Comparison of ENCODE assay signal across 8 mouse cellular contexts in genomic region chr17:24644875-24645721, GRCm38 (mm10). TPM values are rescaled to one million over a fixed set of nuclear protein-coding genes. Genes with fewer than 3 reads are reported as not detected.
DNase-seq lines count a peak whose midpoint lies in the region; ATAC-seq and TF ChIP-seq lines count a peak whose summit lies in the region.

No protein-coding gene starts in this region.

- H3K9me3 ChIP-seq in limb, embryonic 15.5 days, result no peaks in the 10 kb centered on the region
- no peaks in the 10 kb centered on the region for H3K9me3 ChIP-seq in neural tube, embryonic 15.5 days (replicated peaks)

- H3K27me3 ChIP-seq in C2C12 (ENCODE audit: control insufficient read depth, insufficient read depth, insufficient read length), result no peaks in the 10 kb centered on the region
- H3K27me3 ChIP-seq in limb, embryonic 15.5 days, result no peaks in the 10 kb centered on the region
- no peaks in the 10 kb centered on the region for H3K27me3 ChIP-seq in neural tube, embryonic 15.5 days (replicated peaks)

- H3K79me2 ChIP-seq in C2C12 (ENCODE audit: control insufficient read depth, insufficient read depth), result no peaks in the 10 kb centered on the region

- H3K36me3 ChIP-seq in C2C12 (ENCODE audit: control insufficient read depth, insufficient read depth), result no peaks in the 10 kb centered on the region
- peaks cover 31% of the 10 kb centered on the region for H3K36me3 ChIP-seq in limb, embryonic 15.5 days
- peaks cover 13% of the 10 kb centered on the region for H3K36me3 ChIP-seq in neural tube, embryonic 15.5 days

- H3K4me3 ChIP-seq in C2C12 (ENCODE audit: insufficient read depth, poor library complexity, severe bottlenecking), result no peak overlapping the region
- H3K4me3 ChIP-seq in limb, embryonic 15.5 days, result no peak overlapping the region
- no peak overlapping the region for H3K4me3 ChIP-seq in neural tube, embryonic 15.5 days (replicated peaks)

- peaks cover 63% of the 10 kb centered on the region for H3K4me1 ChIP-seq in limb, embryonic 15.5 days
- H3K4me1 ChIP-seq in neural tube, embryonic 15.5 days, result peaks cover 17% of the 10 kb centered on the region

- intact Hi-C loops in left cerebral cortex, postnatal 14 days (cut with DNase I), result no loop called here

- H3K27ac ChIP-seq in limb, embryonic 15.5 days, result peak overlapping the region; percentile 81
- peak overlapping the region; percentile 29; the same call in 1 of the 2 replicates for H3K27ac ChIP-seq in neural tube, embryonic 15.5 days (replicated peaks)

- WGBS in limb, embryonic 15.5 days, result 73% methylated on average over 9 of the region's 9 CpGs
- 78% methylated on average over 9 of the region's 9 CpGs for whole genome bisulfite sequencing in neural tube, embryonic 15.5 days

- DNase-seq in adrenal gland, postnatal 25 days, result peak; percentile 40
- DNase-seq in heart, postnatal 4 days, result peak; percentile 69
- DNase-seq in spleen, postnatal 4 days (ENCODE audit: low spot score in 2 of 2), result no peak
- no peak for DNase-seq in right cerebral cortex, postnatal 10 days (ENCODE audit: low spot score in 2 of 2)
- no peak for DNase-seq in left cerebral cortex, postnatal 14 days (ENCODE audit: low spot score in 2 of 2)

- H3K4me2 ChIP-seq in limb, embryonic 15.5 days, result no peak overlapping the region
- 0 out of 2 replicates have a peak overlapping the region, but pooled peaks have one; percentile 3 for H3K4me2 ChIP-seq in neural tube, embryonic 15.5 days

- H3K9ac ChIP-seq in limb, embryonic 15.5 days, result no peak overlapping the region
- H3K9ac ChIP-seq in neural tube, embryonic 15.5 days (replicated peaks), result no peak overlapping the region

- peak overlapping the region; percentile 19 for H3ac ChIP-seq in C2C12 (ENCODE audit: control insufficient read depth, insufficient read length, low read depth)

- TF ChIP-seq CTCF in C2C12 (IDR thresholded peaks at IDR 0.05; ENCODE audit: control insufficient read depth, insufficient read depth, insufficient read length), result no peak

- no peak for ATAC-seq in limb, embryonic 15.5 days (ENCODE audit: insufficient number of reproducible peaks, low FRiP score, low TSS enrichment, low read depth)
- no peak for ATAC-seq in neural tube, embryonic 15.5 days (ENCODE audit: low FRiP score)

- H3K79me3 ChIP-seq in C2C12 (ENCODE audit: low read depth), result no peaks in the 10 kb centered on the region

TF ChIP-seq in C2C12, 6 proteins besides CTCF, POLR2A, EP300 and RAD21:
- no peak for TF ChIP-seq MYOG (IDR thresholded peaks at IDR 0.05; ENCODE audit: control insufficient read depth, extremely low read depth, insufficient read length)
- no peak for TF ChIP-seq CEBPB (IDR thresholded peaks at IDR 0.05; ENCODE audit: low read depth)
- TF ChIP-seq USF1 (IDR thresholded peaks at IDR 0.05; ENCODE audit: low read depth), result no peak
- TF ChIP-seq FOSL1 (IDR thresholded peaks at IDR 0.05; ENCODE audit: insufficient read depth, low read length, poor library complexity, severe bottlenecking), result no peak
- TF ChIP-seq MYOD1 (IDR thresholded peaks at IDR 0.05; ENCODE audit: control insufficient read depth, insufficient read length, low read depth), result no peak
- no peak for TF ChIP-seq MAX (IDR thresholded peaks at IDR 0.05)
TF ChIP-seq in C2C12: peak in this region for 0.

RNA-seq across cellular contexts. Expression of gene Slc9a3r2, which starts 5.0 kb away (rescaled TPM):
- polyA plus RNA-seq in C2C12 (2012; fragmentation: generic; extraction: Trizol), result 10.0 TPM
- total RNA-seq in adrenal gland, postnatal 25 days (2021), result 53.4 and 63.5 TPM in 2 replicates
- 10 to 100 TPM; 61.8 to 75.0 TPM for total RNA-seq in heart, postnatal 4 days (2021)
- polyA plus RNA-seq in limb, embryonic 15.5 days (2015; fragmentation: Nextera tagmentation; extraction: Ambion mirVana), result 56.5 and 57.7 TPM in 2 replicates
- 60.2 and 65.7 TPM in 2 replicates for polyA plus RNA-seq in neural tube, embryonic 15.5 days (2015; fragmentation: Nextera tagmentation; extraction: Ambion mirVana)
- total RNA-seq in left cerebral cortex, postnatal 14 days (2021), result 10 to 100 TPM; 52.6 to 53.0 TPM

RNA-seq across cellular contexts. Expression of gene Nthl1, which starts 12.6 kb away (rescaled TPM):
- polyA plus RNA-seq in C2C12 (2012; fragmentation: generic; extraction: Trizol), result 12.6 TPM
- total RNA-seq in adrenal gland, postnatal 25 days (2021), result 7.2 and 12.6 TPM in 2 replicates
- total RNA-seq in heart, postnatal 4 days (2021), result 1 to 10 TPM; 4.0 TPM
- polyA plus RNA-seq in limb, embryonic 15.5 days (2015; fragmentation: Nextera tagmentation; extraction: Ambion mirVana), result 20.9 and 21.3 TPM in 2 replicates
- polyA plus RNA-seq in neural tube, embryonic 15.5 days (2015; fragmentation: Nextera tagmentation; extraction: Ambion mirVana), result 8.3 and 10.0 TPM in 2 replicates
- 1 to 10 TPM; 4.4 to 5.0 TPM for total RNA-seq in left cerebral cortex, postnatal 14 days (2021)

RNA-seq across cellular contexts. Expression of gene Tsc2, which starts 12.7 kb away (rescaled TPM):
- polyA plus RNA-seq in C2C12 (2012; fragmentation: generic; extraction: Trizol), result 33.3 TPM
- total RNA-seq in adrenal gland, postnatal 25 days (2021), result 108 and 138 TPM in 2 replicates
- 10 to 100 TPM; 82.9 to 87.9 TPM for total RNA-seq in heart, postnatal 4 days (2021)
- polyA plus RNA-seq in limb, embryonic 15.5 days (2015; fragmentation: Nextera tagmentation; extraction: Ambion mirVana), result 49.9 and 54.0 TPM in 2 replicates
- 60.6 and 68.8 TPM in 2 replicates for polyA plus RNA-seq in neural tube, embryonic 15.5 days (2015; fragmentation: Nextera tagmentation; extraction: Ambion mirVana)
- total RNA-seq in left cerebral cortex, postnatal 14 days (2021), result 100 to 1,000 TPM; 122 to 130 TPM

RNA-seq across cellular contexts. Expression of gene Npw, which starts 13.2 kb away (rescaled TPM):
- 0.42 TPM for polyA plus RNA-seq in C2C12 (2012; fragmentation: generic; extraction: Trizol)
- not detected in 2 replicates for total RNA-seq in adrenal gland, postnatal 25 days (2021)
- not detected for total RNA-seq in heart, postnatal 4 days (2021)
- polyA plus RNA-seq in limb, embryonic 15.5 days (2015; fragmentation: Nextera tagmentation; extraction: Ambion mirVana), result not detected in 2 replicates
- 0.42 and 0.51 TPM in 2 replicates for polyA plus RNA-seq in neural tube, embryonic 15.5 days (2015; fragmentation: Nextera tagmentation; extraction: Ambion mirVana)
- 1 to 10 TPM in 1 of 2 experiments, under 1 TPM in 1; 0.95 to 1.4 TPM for total RNA-seq in left cerebral cortex, postnatal 14 days (2021)

RNA-seq across cellular contexts. Expression of gene Zfp598, which starts 24.4 kb away (rescaled TPM):
- polyA plus RNA-seq in C2C12 (2012; fragmentation: generic; extraction: Trizol), result 34.6 TPM
- 53.9 and 54.7 TPM in 2 replicates for total RNA-seq in adrenal gland, postnatal 25 days (2021)
- total RNA-seq in heart, postnatal 4 days (2021), result 10 to 100 TPM; 26.0 to 26.6 TPM
- polyA plus RNA-seq in limb, embryonic 15.5 days (2015; fragmentation: Nextera tagmentation; extraction: Ambion mirVana), result 21.4 and 22.1 TPM in 2 replicates
- polyA plus RNA-seq in neural tube, embryonic 15.5 days (2015; fragmentation: Nextera tagmentation; extraction: Ambion mirVana), result 19.2 and 20.5 TPM in 2 replicates
- 10 to 100 TPM; 37.9 to 39.3 TPM for total RNA-seq in left cerebral cortex, postnatal 14 days (2021)

Comparison
In these comparisons a context has a peak if more than half of its experiments do, and no peak if none do; other contexts are left out.
1. DNase-seq: peak in adrenal gland, postnatal 25 days (single experiment) and heart, postnatal 4 days (single experiment); none in spleen, postnatal 4 days (0 of 2), right cerebral cortex, postnatal 10 days (0 of 2) and left cerebral cortex, postnatal 14 days (0 of 2).